Mouse (Mus musculus): Measurements from ENCODE around the gene Mdfi.

Mdfi gene

GRCm38 (mm10) chr17:47766407-47767043 is 68.0 kb downstream of the Mdfi start:
- DNase-seq (ENCODE audit: low spot score in 2 of 2): no peak

- no peak for DNase-seq (ENCODE audit: low spot score in 2 of 2)
These were observed 68.5 kb downstream of the Mdfi start for GRCm38 (mm10) chr17:47765986-47766385.
